Mouse (Mus musculus) effector memory CD4-positive, alpha-beta T cell, adult 7 months (primary cell): ENCODE measurements around the gene AW011738. TPM values are rescaled to one million over a fixed set of nuclear protein-coding genes. Genes with fewer than 3 reads are reported as not detected.

ENCODE experiments used
- polyA plus RNA-seq: library from polyadenylated mRNA; unstranded; fragments of 100-300 nt; shearing (Covaris generic); gene quantifications from one replicate; pipeline ENCODE4 v1.2.1, GENCODE M21; 2017

AW011738 gene
- polyA plus RNA-seq = 66.7 TPM

DNA sequence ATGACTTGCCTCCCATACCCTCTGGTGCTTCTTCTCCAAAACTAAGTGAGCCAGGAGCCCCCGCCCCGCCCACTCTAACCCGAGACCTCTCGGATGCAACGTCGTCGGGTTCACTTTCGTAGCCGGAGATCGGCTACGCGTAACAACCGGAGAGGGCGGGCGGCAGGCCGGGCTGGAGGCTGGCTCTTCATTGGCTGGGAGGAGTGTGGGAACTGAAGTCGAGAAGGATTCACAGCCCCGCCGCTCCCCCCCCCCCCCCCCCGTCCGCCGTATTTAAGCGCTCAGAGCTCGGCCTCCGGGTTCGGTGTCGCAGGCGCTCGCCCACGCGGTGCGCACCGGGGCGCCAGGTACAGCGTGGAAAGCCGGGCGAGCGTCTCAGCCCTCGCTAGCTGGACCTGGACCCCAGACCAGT, at the start of gene AW011738:
Gene AW011738 (plus strand): TSS at position 304 of the 412 bp plus-strand sequence.

DNA sequence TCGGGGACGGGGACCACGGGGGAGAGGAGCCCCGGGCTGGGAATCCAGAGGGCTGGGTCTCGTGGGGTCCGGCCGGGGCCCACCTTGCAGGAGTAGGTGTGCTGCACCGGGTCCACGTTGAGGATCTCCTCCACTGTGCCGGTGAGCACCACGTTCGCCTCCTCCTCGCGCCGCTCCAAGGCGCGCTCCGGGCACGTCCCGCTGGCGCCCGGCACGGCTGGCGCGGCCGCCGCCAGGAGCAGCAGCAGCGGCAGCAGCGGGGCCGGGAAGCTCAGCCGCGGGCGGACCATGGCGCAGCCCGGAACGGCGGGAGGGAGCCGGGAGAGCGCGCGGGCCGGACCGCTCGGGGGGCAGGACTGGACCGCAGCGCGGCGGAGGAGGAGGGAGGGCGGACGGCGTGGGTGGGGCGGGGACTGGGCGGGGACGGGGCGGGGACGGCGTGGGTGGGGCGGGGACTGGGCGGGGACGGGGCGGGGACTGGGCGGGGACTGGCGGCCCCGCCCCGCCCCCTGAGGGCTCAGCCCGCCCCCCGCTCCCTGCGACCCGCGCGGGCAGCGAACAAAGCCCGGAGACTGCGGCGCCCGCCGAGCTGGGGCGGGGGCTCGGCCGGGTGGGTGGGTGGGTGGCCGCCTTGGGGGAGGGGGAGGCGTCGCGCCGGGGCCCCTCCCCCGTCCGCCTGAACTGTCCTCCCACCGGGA, 5.8 kb upstream of the AW011738 start, which contains the start of gene Agrn:
Gene Agrn (minus strand): TSS at position 358 of the 698 bp plus-strand sequence.

DNA sequence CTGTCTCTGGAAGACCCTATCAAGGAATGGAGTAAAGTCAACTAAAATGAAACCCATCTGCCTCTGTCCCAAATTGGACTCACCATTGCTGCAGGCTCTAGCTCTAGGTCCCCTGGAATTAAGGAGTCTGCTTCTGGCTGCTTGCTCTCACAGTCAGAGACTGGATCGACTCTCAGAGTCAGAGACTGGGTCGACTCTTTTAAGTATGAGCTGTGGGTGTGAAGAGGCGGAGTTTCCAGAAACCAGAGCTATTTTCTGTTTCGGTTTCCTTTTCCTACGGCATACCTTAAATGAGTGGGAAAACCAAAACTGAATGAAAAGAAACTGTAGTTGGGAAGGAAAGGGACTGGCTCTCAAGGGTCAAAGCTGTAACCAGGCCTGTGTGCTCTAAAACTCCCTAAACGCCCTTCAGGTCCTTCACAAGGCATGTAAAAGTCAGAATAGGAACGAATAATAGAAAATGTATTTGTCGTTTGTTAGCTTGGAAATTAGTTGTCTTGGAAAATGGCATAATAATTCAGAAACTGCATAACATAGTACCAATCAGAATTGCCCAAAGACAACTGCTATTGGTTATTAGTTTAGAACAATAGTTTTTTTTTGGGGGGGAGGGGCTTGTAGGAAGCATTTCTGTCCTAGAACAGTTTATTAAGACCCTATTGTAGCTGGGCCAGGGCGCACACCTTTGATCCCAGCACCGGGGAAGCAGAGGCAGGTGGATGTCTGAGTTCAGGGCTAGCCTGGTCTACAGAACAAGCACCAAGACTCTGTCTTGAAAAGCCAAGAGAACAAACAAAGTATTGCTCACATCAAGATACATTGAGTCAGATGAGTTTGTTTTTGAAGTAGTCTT, 2.3 kb upstream of the AW011738 start, which contains the start of gene Isg15:
Gene Isg15 (minus strand): TSS at position 196 of the 853 bp plus-strand sequence.

DNA sequence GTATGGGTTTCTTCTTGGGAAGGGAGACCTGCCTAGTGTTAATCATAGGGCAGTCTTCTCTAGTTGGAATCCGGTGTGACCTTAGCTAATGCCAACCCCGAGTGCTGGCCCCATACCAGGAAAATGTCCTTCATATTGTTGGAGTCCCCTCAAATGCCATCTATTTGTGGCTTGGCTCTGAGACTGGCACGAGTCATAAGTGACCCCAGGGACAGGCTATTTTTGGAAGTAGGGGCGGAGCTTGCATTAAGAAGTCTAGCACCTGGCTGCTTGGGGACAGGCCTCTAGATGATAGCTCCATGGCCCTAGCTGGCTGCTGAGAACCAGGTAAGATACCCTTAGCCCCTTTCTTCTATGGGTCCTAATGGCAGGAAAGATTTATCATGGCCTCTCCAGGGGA, 12.5 kb downstream of the AW011738 start, which contains the start of gene Perm1:
Gene Perm1 (plus strand): TSS at position 220 of the 400 bp plus-strand sequence.

DNA sequence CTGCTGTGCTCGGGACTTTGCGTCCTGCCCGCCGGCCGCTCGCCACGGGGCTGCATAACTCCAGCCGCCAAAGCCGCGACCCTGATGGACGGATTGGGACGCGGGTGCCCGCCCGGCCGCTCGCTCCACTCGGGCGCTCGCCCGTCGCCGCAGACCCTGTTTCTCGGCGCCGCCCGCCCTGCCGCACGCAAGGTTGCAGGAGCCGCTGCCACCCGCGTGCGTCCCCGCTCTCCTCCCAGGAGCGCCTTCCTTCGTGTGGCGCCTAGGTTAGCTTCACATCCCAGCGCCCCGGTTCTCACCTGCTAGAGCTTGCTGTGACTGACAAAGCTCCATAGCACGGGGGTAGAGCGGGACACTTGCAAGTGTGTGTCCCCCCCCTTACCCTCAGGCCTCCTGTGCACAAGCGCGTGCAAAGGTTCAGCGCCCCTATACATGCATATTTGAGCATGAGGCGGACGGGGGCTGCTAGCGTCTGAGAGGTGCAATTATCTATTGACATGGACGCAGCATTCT, 31.7 kb downstream of the AW011738 start, which contains the start of gene Plekhn1:
Gene Plekhn1 (minus strand): TSS at position 157 of the 513 bp plus-strand sequence.

DNA sequence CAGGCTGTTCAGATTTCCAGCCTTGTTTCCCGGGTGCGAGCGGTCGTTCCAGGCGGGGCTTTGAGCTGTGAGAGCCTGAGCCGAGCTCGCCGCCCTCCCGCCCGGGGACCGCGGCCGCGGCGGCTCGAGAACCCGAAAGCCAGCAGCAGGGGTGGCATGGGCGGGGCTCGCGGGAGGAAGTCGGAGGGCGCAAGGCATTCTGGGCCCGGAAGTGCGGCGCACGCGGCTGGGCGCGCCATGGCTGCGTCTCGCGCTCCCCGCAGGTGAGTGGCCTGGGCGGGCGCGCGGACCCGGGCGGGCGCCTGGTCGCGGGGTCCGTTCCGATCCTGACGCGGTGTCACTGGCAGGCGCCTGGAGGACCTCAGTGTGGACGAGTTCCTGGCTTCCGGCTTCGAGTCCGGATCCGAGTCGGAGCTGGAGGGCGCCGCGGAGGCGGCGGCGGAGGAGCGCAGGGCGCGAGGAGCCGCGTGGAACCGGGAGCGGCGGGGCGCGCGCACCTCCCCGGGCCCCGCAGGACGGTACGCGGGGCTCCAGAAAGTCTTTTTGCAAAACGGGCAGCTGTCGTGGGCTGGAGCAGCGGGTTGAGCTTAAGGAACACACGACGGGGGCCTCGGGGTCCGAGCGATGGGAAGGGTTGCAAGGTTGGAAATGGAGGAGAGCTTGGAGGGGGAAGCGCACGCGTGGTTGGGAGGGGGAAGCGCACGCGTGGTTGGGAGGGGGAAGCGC, 32.9 kb downstream of the AW011738 start, which contains the start of gene Noc2l:
Gene Noc2l (plus strand): TSS at position 203 of the 726 bp plus-strand sequence.

Other genes starting within 250 kb of the AW011738 start
- gene C1qtnf12, start 241.0 kb upstream of the AW011738 start, polyA plus RNA-seq = 3.1 TPM
- 6.7 TPM for gene B3galt6, start 210.7 kb upstream of the AW011738 start, polyA plus RNA-seq
- 494 TPM for gene Sdf4, start 210.4 kb upstream of the AW011738 start, polyA plus RNA-seq
- gene Tnfrsf4, start 189.5 kb upstream of the AW011738 start, polyA plus RNA-seq = 649 TPM
- gene Tnfrsf18, start 177.1 kb upstream of the AW011738 start, polyA plus RNA-seq = 569 TPM
- not detected for gene Ttll10, start 143.9 kb upstream of the AW011738 start, polyA plus RNA-seq
- 24.1 TPM for gene 9430015G10Rik, start 93.3 kb upstream of the AW011738 start, polyA plus RNA-seq
- gene Rnf223, start 72.8 kb upstream of the AW011738 start, polyA plus RNA-seq = not detected
- 2.7 TPM for gene Agrn, start 5.8 kb upstream of the AW011738 start, polyA plus RNA-seq
- gene Isg15, start 2.5 kb upstream of the AW011738 start, polyA plus RNA-seq = 118 TPM
- gene Perm1, start 12.6 kb downstream of the AW011738 start, polyA plus RNA-seq = 0.69 TPM
- gene Plekhn1, start 31.6 kb downstream of the AW011738 start, polyA plus RNA-seq = 23.6 TPM
- 163 TPM for gene Noc2l, start 32.7 kb downstream of the AW011738 start, polyA plus RNA-seq
- 5.2 TPM for gene Samd11, start 52.4 kb downstream of the AW011738 start, polyA plus RNA-seq
- not detected for gene Vmn2r-ps159, start 127.8 kb downstream of the AW011738 start, polyA plus RNA-seq